Mouse (Mus musculus) cerebral cortex, adult 2 months (tissue): ENCODE data around the gene Fads2.

Source experiments
- WGBS: fragments of 180-500 bp; shearing (Covaris S2); methylation state at CpG from one replicate; pipeline ENCODE4 v1.1.7; 2018; 5-methylcytosine and 5-hydroxymethylcytosine counted together

The Fads2 gene

GRCm38 (mm10) chr19:10061624-10062023, 39.9 kb downstream of the Fads2 start:
- 76% methylated on average over 2 of the region's 2 CpGs for WGBS

- 71% methylated on average over 8 of the region's 8 CpGs for WGBS
Observed at GRCm38 (mm10) chr19:10060783-10061590, 40.6 kb downstream of the Fads2 start.

GRCm38 (mm10) chr19:10059911-10060567, 41.5 kb downstream of the Fads2 start:
- 53% methylated on average over 10 of the region's 10 CpGs for WGBS

GRCm38 (mm10) chr19:10058876-10059427, 42.6 kb downstream of the Fads2 start:
- 70% methylated on average over 9 of the region's 9 CpGs for WGBS

- WGBS, result 87% methylated on average over 1 of the region's 1 CpGs
Observed at GRCm38 (mm10) chr19:10058352-10058825, 43.2 kb downstream of the Fads2 start.

GRCm38 (mm10) chr19:10057486-10058351, 43.8 kb downstream of the Fads2 start:
- 59% methylated on average over 11 of the region's 11 CpGs for WGBS

GRCm38 (mm10) chr19:10056686-10057085, 44.9 kb downstream of the Fads2 start:
- WGBS, result 93% methylated on average over 3 of the region's 3 CpGs

GRCm38 (mm10) chr19:10055783-10056660, 45.5 kb downstream of the Fads2 start:
- WGBS, result 85% methylated on average over 22 of the region's 22 CpGs

- WGBS, result 80% methylated on average over 3 of the region's 3 CpGs
Observed at GRCm38 (mm10) chr19:10055261-10055660, 46.3 kb downstream of the Fads2 start.

GRCm38 (mm10) chr19:10054361-10055075, 47.0 kb downstream of the Fads2 start:
- WGBS, result 92% methylated on average over 6 of the region's 6 CpGs

- WGBS, result 85% methylated on average over 10 of the region's 10 CpGs
Observed at GRCm38 (mm10) chr19:10053692-10054260, 47.8 kb downstream of the Fads2 start.

- WGBS, result 86% methylated on average over 4 of the region's 4 CpGs
Observed at GRCm38 (mm10) chr19:10052698-10053097, 48.8 kb downstream of the Fads2 start.

- WGBS, result 92% methylated on average over 2 of the region's 2 CpGs
Observed at GRCm38 (mm10) chr19:10050438-10050837, 51.1 kb downstream of the Fads2 start.

- 34% methylated on average over 3 of the region's 3 CpGs for WGBS
Observed at GRCm38 (mm10) chr19:10046983-10047382, 54.6 kb downstream of the Fads2 start.

- WGBS, result 55% methylated on average over 4 of the region's 4 CpGs
Observed at GRCm38 (mm10) chr19:10046346-10046745, 55.2 kb downstream of the Fads2 start.

GRCm38 (mm10) chr19:10045707-10046106, 55.8 kb downstream of the Fads2 start:
- WGBS, result 61% methylated on average over 2 of the region's 2 CpGs

GRCm38 (mm10) chr19:10042816-10043215, 58.7 kb downstream of the Fads2 start:
- 55% methylated on average over 4 of the region's 4 CpGs for WGBS

- 30% methylated on average over 6 of the region's 6 CpGs for WGBS
Observed at GRCm38 (mm10) chr19:10042232-10042631, 59.3 kb downstream of the Fads2 start.

- under 1% methylated on average over 67 of the region's 69 CpGs for WGBS
Observed at GRCm38 (mm10) chr19:10041388-10042148, 60.0 kb downstream of the Fads2 start, which contains the start of gene Fads3. Fads3 (plus strand) TSS chr19:10041569.
